Mouse (Mus musculus) cortical plate, adult 2 months (tissue): ENCODE results near the gene Spock1. TPM values are rescaled to one million over a fixed set of nuclear protein-coding genes. Genes with fewer than 3 reads are reported as not detected.

ENCODE experiments used
- H3K27ac ChIP-seq: fragments of 200-500 bp; 2 replicates; pipeline ENCODE4 v1.5.1; 2012; ENCODE audit warnings: low read length, control low read depth, inconsistent platforms; ENCODE audit not compliant: insufficient read depth
- H3K4me1 ChIP-seq: fragments of 200-500 bp; 2 replicates; pipeline ENCODE4 v1.6.1; 2011; ENCODE audit warnings: low read length; ENCODE audit not compliant: control insufficient read depth, insufficient read depth
- H3K4me3 ChIP-seq: fragments of 200-500 bp; 2 replicates; pipeline ENCODE4 v1.5.1; 2011; ENCODE audit warnings: mild to moderate bottlenecking, low read length, control low read depth; ENCODE audit not compliant: insufficient read depth
- CTCF ChIP-seq: fragments of 200-500 bp; IDR thresholded peaks from 2 replicates; pipeline ENCODE4 v1.5.1; 2011; ENCODE audit warnings: mild to moderate bottlenecking, control low read depth, low read length; ENCODE audit not compliant: insufficient read depth; ENCODE audit errors: extremely low read depth
- POLR2A ChIP-seq: fragments of 200-500 bp; IDR thresholded peaks from 2 replicates; pipeline ENCODE4 v1.6.1; 2011; ENCODE audit warnings: mild to moderate bottlenecking, low read length, control low read depth; ENCODE audit not compliant: insufficient read depth; ENCODE audit errors: extremely low read depth
- polyA plus RNA-seq: library from polyadenylated mRNA; depleted of rRNA; stranded (reverse); fragments of >200 nt; gene quantifications from 2 replicates; pipeline ENCODE4 v1.2.3, GENCODE M21; 2012

Gene Spock1
- polyA plus RNA-seq, 1 experiment: 125 TPM

DNA sequence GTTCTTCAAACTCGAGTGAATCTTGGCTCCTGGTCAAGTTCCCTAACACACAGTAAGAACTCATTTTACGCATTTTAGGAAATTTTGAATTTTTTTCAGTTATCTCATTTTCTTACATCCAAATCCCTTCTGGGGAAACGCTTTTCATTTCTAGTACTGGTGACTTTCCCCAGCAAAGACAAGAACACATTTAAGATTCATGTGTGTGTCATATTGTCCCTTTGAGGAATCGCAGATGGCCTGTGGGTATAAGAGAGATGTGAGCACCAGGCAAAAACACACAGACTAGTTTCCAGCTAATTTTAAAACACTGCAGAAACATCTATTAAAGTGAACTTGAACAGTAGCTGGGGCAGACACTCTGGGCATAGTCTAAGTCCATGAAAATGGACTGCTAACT is 38.1 kb downstream of the Spock1 start:
- no peak for TF ChIP-seq CTCF
- H3K4me1 ChIP-seq: peaks cover 9% of the 10 kb centered on the region
- H3K27ac ChIP-seq: no peak overlapping the region
- H3K4me3 ChIP-seq: no peak overlapping the region

DNA sequence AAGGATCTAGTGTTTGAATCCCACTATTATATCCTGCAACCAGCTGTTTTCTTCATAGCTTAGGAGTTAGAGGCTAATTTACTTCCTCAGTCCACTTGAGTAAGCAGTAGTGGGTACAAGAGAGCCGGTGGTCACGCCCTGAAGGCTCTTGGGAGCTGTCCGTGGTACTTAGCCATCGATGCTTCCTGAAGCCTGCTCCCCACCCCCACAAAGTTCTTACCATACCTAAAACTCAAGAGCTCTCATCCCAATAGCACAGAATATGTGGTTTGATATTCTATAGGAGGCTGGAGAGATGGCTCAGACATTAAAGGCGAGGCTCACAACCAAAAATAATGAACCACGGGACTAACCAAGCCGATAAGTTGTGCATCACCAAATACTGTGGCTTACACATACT is 40.5 kb downstream of the Spock1 start:
- TF ChIP-seq CTCF (no peak), POLR2A (no peak)
- Histone ChIP-seq H3K4me3 (no peak overlapping the region), H3K4me1 (peaks cover 9% of the 10 kb centered on the region), H3K27ac (no peak overlapping the region)

DNA sequence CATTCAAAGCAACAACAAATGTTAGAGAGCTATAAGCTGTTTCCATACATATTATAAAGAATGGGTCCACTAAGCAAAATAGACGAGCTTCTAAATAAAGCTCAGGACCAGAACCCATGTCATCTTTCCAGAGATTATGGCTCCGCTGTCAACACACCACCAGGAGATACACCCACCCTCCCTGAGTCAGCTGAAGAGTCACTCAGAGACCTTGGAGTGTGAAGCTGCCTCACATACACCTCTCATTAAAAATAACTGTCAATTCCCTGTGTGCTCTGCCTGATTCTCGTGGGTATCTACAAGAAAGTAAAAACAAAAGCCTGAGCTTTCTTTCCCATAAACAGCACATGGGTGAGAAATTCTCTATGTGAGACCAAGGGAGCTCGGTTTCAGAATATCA is 43.1 kb downstream of the Spock1 start:
- Histone ChIP-seq H3K4me1 (peaks cover 3% of the 10 kb centered on the region; the same call in 1 of the 2 replicates), H3K4me3 (no peak overlapping the region), H3K27ac (no peak overlapping the region)
- TF ChIP-seq CTCF (no peak), POLR2A (no peak)

DNA sequence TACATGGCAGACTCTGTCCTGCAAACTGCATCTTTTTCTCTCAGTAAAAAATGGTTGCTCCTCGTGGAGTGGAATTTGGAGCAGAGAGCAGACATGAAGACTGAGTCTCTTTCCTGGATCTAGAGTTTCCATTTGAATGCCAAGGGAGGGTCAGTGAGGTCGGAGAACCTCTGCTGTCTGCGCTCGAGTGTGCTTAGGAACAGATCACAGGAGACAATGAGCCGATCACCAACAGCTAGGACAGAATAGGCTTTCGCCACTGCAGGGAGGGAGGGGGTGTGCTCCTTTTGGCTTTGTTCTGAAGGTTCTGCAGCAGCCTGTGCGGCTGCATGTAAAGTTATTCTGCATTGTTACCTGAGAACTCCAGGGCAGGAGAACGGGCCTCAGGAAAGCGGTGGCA is 49.6 kb downstream of the Spock1 start:
- H3K4me3 ChIP-seq: no peak overlapping the region
- H3K4me1 ChIP-seq: peaks cover 2% of the 10 kb centered on the region; the same call in 1 of the 2 replicates
- no peak overlapping the region for H3K27ac ChIP-seq
- TF ChIP-seq POLR2A: no peak

DNA sequence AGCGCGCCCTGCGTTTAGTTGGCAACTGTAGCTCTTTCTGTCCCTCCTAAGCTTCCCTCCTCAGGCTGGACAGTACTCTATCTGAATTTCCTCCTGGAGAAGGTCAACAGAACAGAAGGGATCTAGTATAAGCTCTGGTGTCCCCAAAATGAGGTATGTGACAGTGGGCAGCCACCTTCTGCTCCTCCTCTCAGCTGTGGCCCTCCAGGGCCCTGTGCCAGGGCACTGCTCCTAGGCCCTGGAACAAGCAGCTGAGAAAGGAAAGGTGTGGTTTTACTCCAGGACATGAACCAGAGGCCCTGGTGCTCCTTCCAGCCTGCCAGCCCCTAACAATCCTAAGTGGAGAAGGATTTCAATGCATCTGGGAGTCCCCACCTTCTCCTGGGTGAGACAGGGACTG is 51.1 kb downstream of the Spock1 start:
- TF ChIP-seq POLR2A: no peak
- TF ChIP-seq CTCF: no peak
- H3K4me3 ChIP-seq: no peak overlapping the region
- H3K4me1 ChIP-seq: peaks cover 2% of the 10 kb centered on the region; the same call in 1 of the 2 replicates
- H3K27ac ChIP-seq: no peak overlapping the region

DNA sequence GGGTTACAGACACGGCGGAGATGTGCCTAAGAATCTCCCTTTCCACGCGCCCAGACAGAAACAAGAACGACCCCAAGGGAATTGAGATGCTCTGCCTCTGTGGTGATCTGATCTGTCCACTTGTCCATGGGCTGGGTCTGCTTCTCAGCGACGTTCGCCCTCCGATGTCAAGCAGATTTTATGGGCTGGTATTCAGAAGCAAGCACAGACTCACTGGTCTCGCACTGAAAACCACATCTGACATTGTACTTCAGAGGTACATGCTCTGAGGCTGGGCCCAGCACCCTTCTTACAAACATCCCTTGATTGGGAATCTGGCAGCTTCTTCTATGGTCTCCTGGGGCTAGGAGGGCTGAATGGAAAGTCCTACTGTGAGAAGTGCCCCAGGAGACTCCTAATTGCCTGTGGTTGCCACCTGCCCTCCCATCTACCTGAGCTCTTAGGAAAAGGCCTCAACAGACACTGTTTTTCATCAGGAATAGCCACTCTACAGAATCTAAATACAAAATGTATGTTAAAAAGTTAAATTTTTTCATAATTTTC is 51.8 kb downstream of the Spock1 start:
- Histone ChIP-seq H3K27ac (no peak overlapping the region), H3K4me1 (peaks cover 2% of the 10 kb centered on the region; the same call in 1 of the 2 replicates), H3K4me3 (no peak overlapping the region)
- no peak for TF ChIP-seq POLR2A
- no peak for TF ChIP-seq CTCF

DNA sequence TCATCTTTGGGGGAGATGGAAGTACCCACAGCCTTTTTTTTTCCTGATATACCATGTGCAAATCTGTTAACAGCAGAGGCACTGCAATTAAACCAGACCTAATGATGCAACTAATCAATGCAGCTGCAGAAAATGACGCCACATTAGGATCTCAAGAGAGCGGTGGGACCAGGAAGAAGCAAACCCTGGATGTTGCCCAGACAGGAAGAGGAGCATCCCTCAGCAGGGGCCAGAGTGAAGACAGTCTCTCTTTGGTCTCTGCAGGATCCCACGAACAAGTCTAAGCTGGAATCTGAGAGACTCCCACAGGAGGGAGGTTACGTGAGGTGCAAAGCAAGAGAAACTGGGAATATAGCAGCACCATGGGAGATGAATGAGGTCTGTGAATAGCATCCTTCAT is 52.4 kb downstream of the Spock1 start:
- Histone ChIP-seq H3K4me1 (peaks cover 2% of the 10 kb centered on the region; the same call in 1 of the 2 replicates), H3K27ac (no peak overlapping the region), H3K4me3 (no peak overlapping the region)
- TF ChIP-seq POLR2A (no peak), CTCF (no peak)

DNA sequence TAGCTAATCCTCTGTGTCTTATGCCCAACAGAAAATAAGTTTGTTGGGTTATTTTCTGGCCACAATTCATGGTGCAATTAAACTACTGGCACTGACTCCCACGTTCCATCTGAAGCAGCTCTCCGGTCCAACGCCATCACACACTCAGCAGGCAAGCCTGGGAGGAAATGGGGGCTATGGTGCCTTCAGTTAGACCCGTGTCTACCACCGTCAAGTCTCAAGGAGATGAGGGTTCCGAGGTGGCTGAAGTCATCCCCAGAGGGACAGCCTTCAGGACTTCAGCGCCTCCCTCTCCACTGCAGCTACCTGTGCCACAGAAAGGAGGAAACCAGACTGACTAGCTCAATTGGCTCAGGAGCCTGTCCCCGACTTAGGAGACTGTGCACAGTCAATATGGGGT is 53.7 kb downstream of the Spock1 start:
- H3K4me1 ChIP-seq: peaks cover 2% of the 10 kb centered on the region; the same call in 1 of the 2 replicates
- no peak for TF ChIP-seq CTCF
- no peak for TF ChIP-seq POLR2A
- H3K27ac ChIP-seq: no peak overlapping the region
- no peak overlapping the region for H3K4me3 ChIP-seq

DNA sequence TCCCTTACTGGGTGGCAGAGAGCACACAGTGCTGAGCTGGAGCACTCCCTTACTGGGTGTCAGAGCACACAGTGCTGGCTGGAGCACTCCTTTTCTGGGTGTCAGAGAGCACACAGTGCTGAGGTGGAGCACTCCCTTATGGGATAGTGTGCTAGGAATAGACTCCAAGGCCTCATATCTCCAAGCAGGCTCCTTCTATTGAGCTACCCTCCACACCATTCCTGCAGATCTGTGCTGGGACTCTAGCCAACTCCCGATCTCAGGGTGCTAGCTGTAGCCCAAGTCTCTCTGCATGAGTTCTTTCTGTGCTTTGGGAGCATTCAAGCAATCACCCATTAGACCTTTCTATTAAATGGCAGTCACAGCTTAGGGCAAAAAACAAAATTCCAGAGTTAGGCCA is 54.5 kb downstream of the Spock1 start:
- H3K27ac ChIP-seq: no peak overlapping the region
- H3K4me3 ChIP-seq: no peak overlapping the region
- H3K4me1 ChIP-seq: peaks cover 2% of the 10 kb centered on the region; the same call in 1 of the 2 replicates
- TF ChIP-seq CTCF (no peak), POLR2A (no peak)

DNA sequence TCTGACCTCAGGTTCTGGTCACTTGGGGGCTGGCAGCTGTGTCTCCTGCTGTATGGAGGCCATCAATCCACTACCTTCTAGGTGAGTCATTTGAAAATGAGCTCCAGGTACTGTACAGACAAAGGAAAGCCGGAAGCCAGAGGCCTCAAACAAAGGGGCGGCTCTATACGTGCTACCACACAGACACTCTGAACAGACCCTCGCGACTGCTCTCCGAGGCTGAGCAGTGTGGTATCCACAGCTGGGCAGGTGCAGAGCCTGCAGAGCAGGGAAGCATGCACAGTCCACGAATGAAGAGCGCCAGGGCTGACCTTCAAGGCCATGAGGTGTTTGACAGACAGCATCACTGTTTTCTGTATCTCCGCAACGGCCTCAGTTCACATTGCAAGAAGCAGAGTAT is 55.0 kb downstream of the Spock1 start:
- no peak overlapping the region for H3K27ac ChIP-seq
- peaks cover 4% of the 10 kb centered on the region for H3K4me1 ChIP-seq
- no peak overlapping the region for H3K4me3 ChIP-seq
- no peak for TF ChIP-seq CTCF
- no peak for TF ChIP-seq POLR2A
